Comparison of ENCODE assay signal across 8 mouse cellular contexts in the genomic region with DNA sequence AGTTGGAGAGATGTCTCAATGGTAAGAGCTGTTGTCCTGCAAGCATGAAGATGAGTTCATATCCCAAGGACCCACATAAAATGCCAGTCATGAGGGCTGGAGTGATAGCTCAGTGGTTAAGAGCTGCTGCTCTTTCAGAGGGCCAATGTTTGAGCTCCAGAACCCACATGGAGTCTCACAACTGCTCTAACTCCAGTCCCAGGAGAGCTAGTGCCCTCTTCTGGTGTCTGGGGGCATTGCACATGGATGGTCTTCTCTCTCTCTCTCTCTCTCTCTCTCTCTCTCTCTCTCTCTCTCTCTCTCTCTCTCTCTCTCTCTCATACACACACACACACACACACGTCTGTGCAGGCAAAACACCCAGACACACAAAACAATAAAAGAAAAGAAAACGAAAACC. TPM values are rescaled to one million over a fixed set of nuclear protein-coding genes. Genes with fewer than 3 reads are reported as not detected.
DNase-seq lines count a peak whose midpoint lies in the region; ATAC-seq lines count a peak whose summit lies in the region.

No protein-coding gene starts in this region.

- DNase-seq in heart, adult 11 months = peak; percentile 83
- DNase-seq in heart, adult 8-10 months (ENCODE audit: low spot score) = no peak
- peak; percentile 48 for DNase-seq in right cerebral cortex, postnatal 4 days
- no peak for DNase-seq in right cerebral cortex, postnatal 10 days (ENCODE audit: low spot score in 2 of 2)
- peak; percentile 70 to 72 for DNase-seq in adrenal gland, postnatal 36 days
- peak; percentile 30 for DNase-seq in hindlimb bud, embryonic 11.5 days (ENCODE audit: extremely low spot score, low read depth, low spot score)
- DNase-seq in retina, embryonic 14.5 days (ENCODE audit: low spot score) = peak; percentile 78

- no peak for ATAC-seq in activated CD4-positive, CD25-positive, alpha-beta regulatory T cell, adult 4 months

RNA-seq across cellular contexts. Expression of a gene that starts 4.4 kb away (rescaled TPM):
- total RNA-seq in heart, adult 8-10 months (2022) = 1 to 10 TPM; 3.6 to 6.6 (median 4.9) TPM
- 10 to 100 TPM; 22.9 to 71.7 TPM for total RNA-seq in adrenal gland, postnatal 36 days (2021)
- polyA plus RNA-seq in activated CD4-positive, CD25-positive, alpha-beta regulatory T cell, adult 4 months (2017; shearing (Covaris generic)) = under 1 TPM; 0.37 to 0.45 TPM

RNA-seq across cellular contexts. Expression of a gene that starts 12.0 kb away (rescaled TPM):
- total RNA-seq in heart, adult 8-10 months (2022) = 10 to 100 TPM; 32.2 to 35.5 (median 33.1) TPM
- 100 to 1,000 TPM in 1 of 2 experiments, 10 to 100 TPM in 1; 60.4 to 116 TPM for total RNA-seq in adrenal gland, postnatal 36 days (2021)
- polyA plus RNA-seq in activated CD4-positive, CD25-positive, alpha-beta regulatory T cell, adult 4 months (2017; shearing (Covaris generic)) = 1 to 10 TPM; 6.4 to 7.4 TPM

RNA-seq across cellular contexts. Expression of a gene that starts 27.3 kb away (rescaled TPM):
- total RNA-seq in heart, adult 8-10 months (2022) = 1 to 10 TPM in 3 of 4 experiments, under 1 TPM in 1; 0.57 to 3.0 (median 1.9) TPM
- total RNA-seq in adrenal gland, postnatal 36 days (2021) = not detected
- polyA plus RNA-seq in activated CD4-positive, CD25-positive, alpha-beta regulatory T cell, adult 4 months (2017; shearing (Covaris generic)) = not detected

Comparison
In these comparisons a context has a peak if more than half of its experiments do, and no peak if none do; other contexts are left out.
1. DNase-seq: peak in heart, adult 11 months (single experiment), right cerebral cortex, postnatal 4 days (single experiment), adrenal gland, postnatal 36 days (2 of 2), hindlimb bud, embryonic 11.5 days (single experiment) and retina, embryonic 14.5 days (single experiment); none in heart, adult 8-10 months (single experiment) and right cerebral cortex, postnatal 10 days (0 of 2).